Mouse (Mus musculus) B cell, adult 67 days (primary cell): ENCODE measurements around the gene Coq3. TPM values are rescaled to one million over a fixed set of nuclear protein-coding genes. Genes with fewer than 3 reads are reported as not detected.

Experiments
- total RNA-seq, 2 experiments: library from RNA; stranded (reverse); gene quantifications; 4 replicates each; pipeline ENCODE4 v1.2.4; 2023

Gene Coq3
- 1 to 10 TPM; 2.1 to 5.4 TPM for total RNA-seq

DNA sequence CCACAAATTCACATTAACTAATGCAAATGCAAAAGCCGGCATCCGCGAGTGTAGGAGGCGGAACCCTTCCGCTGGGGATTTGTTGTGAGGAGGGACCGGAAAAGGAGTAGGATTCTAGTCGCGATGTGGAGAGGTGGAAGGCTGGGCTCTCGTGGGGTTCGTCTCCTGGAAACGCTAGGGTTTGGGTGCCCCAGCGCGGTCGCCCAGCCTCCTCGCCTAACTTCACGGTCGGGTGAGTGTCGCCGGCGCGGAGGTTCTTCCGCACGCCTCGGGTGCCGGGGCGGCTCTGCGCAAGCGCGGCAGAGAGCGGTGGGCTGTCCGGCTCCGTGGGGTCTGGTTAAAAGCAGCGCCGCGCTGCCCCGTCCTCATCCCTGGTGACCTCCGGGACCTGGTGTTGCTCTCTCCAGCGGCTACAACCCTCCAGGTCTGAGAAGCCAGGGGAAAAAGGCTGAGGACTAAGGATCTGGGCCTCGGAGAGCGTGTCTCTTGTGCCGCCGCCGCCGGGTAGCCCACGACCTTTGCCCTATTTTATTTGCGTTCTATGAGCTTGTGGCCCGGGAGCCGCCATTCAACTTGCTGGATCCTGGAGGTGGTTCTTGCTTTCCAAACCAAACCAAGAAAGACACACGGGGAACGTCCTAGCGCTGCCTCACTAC lies at the start of gene Coq3:
Gene Coq3 (plus strand): TSS at position 109 of the 656 bp plus-strand sequence.

GRCm38 (mm10) chr4:21847481-21848286 lies 31.8 kb upstream of the Coq3 start, which contains the start of gene Pnisr:
Pnisr (plus strand) TSS chr4:21847583.

GRCm38 (mm10) chr4:21930971-21931771 lies 51.7 kb downstream of the Coq3 start, which contains the start of gene Faxc:
Faxc (plus strand) TSS chr4:21931329.

Other genes starting within 250 kb of the Coq3 start
- gene Prdm13, start 193.7 kb upstream of the Coq3 start, total RNA-seq: not detected
- 10 to 100 TPM; 20.3 to 23.0 TPM for gene Ccnc, start 152.0 kb upstream of the Coq3 start, total RNA-seq
- 10 to 100 TPM; 20.1 to 23.1 TPM for gene Usp45, start 112.5 kb upstream of the Coq3 start, total RNA-seq
- gene Tstd3, start 112.5 kb upstream of the Coq3 start, total RNA-seq: 1 to 10 TPM; 6.2 to 6.8 TPM
- 100 to 1,000 TPM; 300 to 312 TPM for gene Pnisr, start 32.1 kb upstream of the Coq3 start, total RNA-seq
- not detected for gene Faxc, start 51.7 kb downstream of the Coq3 start, total RNA-seq